Mouse (Mus musculus): ENCODE results near the gene Lsm2. TPM values are rescaled to one million over a fixed set of nuclear protein-coding genes. Genes with fewer than 3 reads are reported as not detected.
"Not testable (repeated sequence)": the region's sequence is repeated elsewhere in the genome, so short reads cannot be mapped to it uniquely, and the experiment has no call there.

Gene Lsm2
- 226 and 238 TPM in 2 replicates for polyA plus RNA-seq (2016; fragmentation: Nextera tagmentation; extraction: Ambion mirVana)

- H3K4me2 ChIP-seq = peak within 1 kb of the TSS; percentile 88
- H3K9ac ChIP-seq = peak within 1 kb of the TSS; percentile 90
- H3K27me3 ChIP-seq = no peaks in the 10 kb centered on the region
- WGBS = under 1% methylated on average over 58 of the region's 58 CpGs
- peak within 1 kb of the TSS; percentile 90 for H3K4me3 ChIP-seq (replicated peaks)
- H3K27ac ChIP-seq = peak within 1 kb of the TSS; percentile 98
- ATAC-seq (ENCODE audit: low FRiP score) = peak; percentile 94
- H3K4me1 ChIP-seq = peaks cover 28% of the 10 kb centered on the region
- no peaks in the 10 kb centered on the region for H3K9me3 ChIP-seq
- H3K36me3 ChIP-seq (replicated peaks) = peaks cover 21% of the 10 kb centered on the region
These were observed at the start of gene Lsm2 for GRCm38 (mm10) chr17:34981690-34982180. Gene Lsm2, plus strand, starts transcription at chr17:34981862.

- Histone ChIP-seq H3K9ac (peak overlapping the region; percentile 90; the same call in 1 of the 2 replicates), H3K36me3 (replicated peaks) (peaks cover 11% of the 10 kb centered on the region), H3K4me2 (peak overlapping the region; percentile 97), H3K4me3 (replicated peaks) (peak overlapping the region; percentile 75), H3K27me3 (no peaks in the 10 kb centered on the region), H3K9me3 (no peaks in the 10 kb centered on the region), H3K4me1 (peaks cover 11% of the 10 kb centered on the region), H3K27ac (no peak overlapping the region)
- 92% methylated on average over 8 of the region's 8 CpGs for WGBS
- ATAC-seq (ENCODE audit: low FRiP score) = no peak
These were observed 49.4 kb upstream of the Lsm2 start for GRCm38 (mm10) chr17:34932287-34932686.

DNA sequence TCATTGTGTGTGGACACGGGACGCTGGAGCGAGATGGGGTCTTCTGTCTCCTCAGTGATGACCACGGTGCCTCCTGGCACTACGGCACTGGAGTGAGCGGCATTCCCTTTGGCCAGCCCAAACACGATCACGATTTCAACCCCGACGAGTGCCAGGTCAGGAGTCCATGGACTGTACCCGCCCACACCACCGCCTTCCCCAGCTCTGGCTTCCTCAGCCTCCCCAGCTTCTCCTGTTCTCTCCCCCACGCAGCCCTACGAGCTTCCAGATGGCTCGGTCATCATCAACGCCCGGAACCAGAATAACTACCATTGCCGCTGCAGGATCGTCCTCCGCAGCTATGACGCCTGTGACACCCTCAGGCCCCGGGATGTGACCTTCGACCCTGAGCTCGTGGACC is 47.6 kb upstream of the Lsm2 start:
- H3K4me2 ChIP-seq = no peak overlapping the region
- H3K36me3 ChIP-seq (replicated peaks) = peaks cover 11% of the 10 kb centered on the region
- 71% methylated on average over 24 of the region's 24 CpGs for WGBS
- ATAC-seq (ENCODE audit: low FRiP score) = no peak
- H3K4me1 ChIP-seq = peaks cover 11% of the 10 kb centered on the region
- no peaks in the 10 kb centered on the region for H3K27me3 ChIP-seq
- no peaks in the 10 kb centered on the region for H3K9me3 ChIP-seq
- no peak overlapping the region for H3K27ac ChIP-seq
- no peak overlapping the region for H3K4me3 ChIP-seq (replicated peaks)
- no peak overlapping the region for H3K9ac ChIP-seq

DNA sequence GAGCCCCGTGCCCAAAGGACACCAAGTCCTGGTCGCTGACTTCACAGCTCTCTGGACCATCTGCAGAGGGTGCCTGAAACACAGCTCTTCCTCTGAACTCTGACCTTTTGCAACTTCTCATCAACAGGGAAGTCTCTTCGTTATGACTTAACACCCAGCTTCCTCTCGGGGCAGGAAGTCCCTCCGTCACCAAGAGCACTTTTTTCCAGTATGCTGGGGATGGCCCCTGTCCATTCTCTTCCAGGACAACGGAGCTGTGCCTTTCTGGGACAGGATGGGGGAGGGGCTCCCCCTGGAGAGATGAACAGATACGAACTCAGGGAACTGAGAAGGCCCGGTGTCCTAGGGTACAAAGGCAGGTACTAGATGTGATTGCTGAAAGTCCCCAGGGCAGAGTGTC is 46.8 kb upstream of the Lsm2 start:
- Histone ChIP-seq H3K9me3 (no peaks in the 10 kb centered on the region), H3K27ac (no peak overlapping the region), H3K4me1 (peaks cover 11% of the 10 kb centered on the region), H3K9ac (no peak overlapping the region), H3K4me2 (no peak overlapping the region), H3K27me3 (no peaks in the 10 kb centered on the region), H3K4me3 (replicated peaks) (no peak overlapping the region), H3K36me3 (replicated peaks) (peaks cover 11% of the 10 kb centered on the region)
- 60% methylated on average over 8 of the region's 8 CpGs for WGBS
- ATAC-seq (ENCODE audit: low FRiP score) = no peak

- H3K4me2 ChIP-seq = no peak overlapping the region
- WGBS = 91% methylated on average over 6 of the region's 6 CpGs
These were observed 43.6 kb upstream of the Lsm2 start for GRCm38 (mm10) chr17:34937960-34938505.

DNA sequence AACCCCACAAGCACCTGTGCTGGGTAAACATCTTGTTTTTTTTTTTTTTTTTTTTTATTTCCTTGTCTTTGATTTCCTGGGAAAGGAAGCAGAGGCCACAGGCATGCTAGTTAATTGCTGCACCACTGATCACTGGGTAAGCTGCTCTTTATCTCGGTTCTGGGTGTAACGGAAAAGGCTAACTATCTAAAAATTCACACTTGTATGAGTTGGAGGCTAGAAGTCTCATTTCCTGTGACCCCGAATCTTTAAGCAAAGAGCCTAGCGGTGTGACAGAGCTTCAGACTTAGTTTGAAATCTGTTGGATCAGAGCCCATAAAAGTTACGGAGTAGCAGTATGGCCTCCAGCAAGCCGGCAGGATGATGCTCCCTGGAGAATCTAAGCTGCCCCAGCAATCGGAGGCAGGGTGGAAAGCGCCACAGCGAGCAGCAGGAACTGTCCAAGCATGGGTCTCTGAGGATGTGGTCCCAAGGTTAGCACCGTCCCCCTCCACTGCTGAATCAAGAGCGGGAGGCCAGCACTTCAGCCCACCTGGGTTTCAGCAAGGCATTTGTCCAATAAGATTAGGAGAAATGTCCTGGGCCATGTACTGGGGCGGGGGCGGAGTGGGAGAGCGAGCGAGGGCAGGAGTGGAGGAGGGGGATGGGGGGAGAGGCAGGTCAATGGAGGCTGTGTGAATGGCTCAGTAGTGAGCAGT is 40.2 kb upstream of the Lsm2 start:
- Histone ChIP-seq H3K36me3 (replicated peaks) (no peaks in the 10 kb centered on the region; the same call in 1 of the 2 replicates), H3K4me1 (peaks cover 7% of the 10 kb centered on the region), H3K9ac (peak overlapping the region; percentile 30), H3K4me2 (peak overlapping the region; percentile 45), H3K27me3 (no peaks in the 10 kb centered on the region), H3K27ac (0 out of 2 replicates have a peak overlapping the region, but pooled peaks have one; percentile 44), H3K4me3 (replicated peaks) (peak overlapping the region; percentile 27), H3K9me3 (no peaks in the 10 kb centered on the region)
- no peak for ATAC-seq (ENCODE audit: low FRiP score)
- WGBS = 8% methylated on average over 15 of the region's 15 CpGs

More at GRCm38 (mm10) chr17:34937960-34938505, 43.6 kb upstream of the Lsm2 start:
- Histone ChIP-seq H3K4me3 (replicated peaks) (no peak overlapping the region), H3K36me3 (replicated peaks) (peaks cover 11% of the 10 kb centered on the region), H3K9me3 (no peaks in the 10 kb centered on the region), H3K9ac (no peak overlapping the region), H3K27ac (no peak overlapping the region), H3K4me1 (peaks cover 7% of the 10 kb centered on the region), H3K27me3 (no peaks in the 10 kb centered on the region)
- no peak for ATAC-seq (ENCODE audit: low FRiP score)

DNA sequence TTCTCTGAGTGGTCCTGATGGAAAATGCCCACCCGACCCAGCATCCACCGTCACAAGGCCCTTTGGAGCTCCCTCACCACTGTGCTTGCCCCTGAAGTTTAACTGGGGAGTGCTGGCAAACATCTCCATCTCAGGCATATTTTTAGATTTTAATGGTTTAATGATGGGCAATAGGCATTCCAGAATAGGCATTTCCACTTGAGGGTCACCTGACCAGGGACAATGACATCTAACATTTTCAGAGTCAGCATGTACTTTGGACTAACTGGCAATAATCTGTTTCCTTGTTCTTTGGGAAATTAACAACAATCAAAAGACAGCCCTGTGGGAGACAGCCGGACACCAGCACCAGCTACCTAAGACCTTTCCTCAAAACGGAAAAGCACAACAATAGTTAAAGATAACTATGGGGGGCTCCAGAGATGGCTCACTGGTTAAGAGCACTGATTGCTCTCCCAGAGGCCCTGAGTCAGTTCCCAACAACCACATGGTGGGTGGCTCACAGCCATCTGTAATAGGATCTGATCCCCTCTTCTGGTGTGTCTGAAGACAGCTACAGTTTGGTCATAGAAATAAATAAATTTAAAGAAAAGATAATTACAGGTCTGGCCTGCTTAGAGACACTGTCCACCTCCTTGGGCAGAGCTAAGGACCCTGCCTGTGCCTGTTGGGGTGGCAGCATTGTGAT is 38.4 kb upstream of the Lsm2 start:
- Histone ChIP-seq H3K36me3 (replicated peaks) (no peaks in the 10 kb centered on the region), H3K27me3 (no peaks in the 10 kb centered on the region), H3K9me3 (no peaks in the 10 kb centered on the region), H3K9ac (no peak overlapping the region), H3K4me2 (no peak overlapping the region), H3K4me1 (peaks cover 7% of the 10 kb centered on the region), H3K27ac (no peak overlapping the region), H3K4me3 (replicated peaks) (no peak overlapping the region)
- ATAC-seq (ENCODE audit: low FRiP score) = no peak
- WGBS = 86% methylated on average over 4 of the region's 4 CpGs

GRCm38 (mm10) chr17:34944362-34944761 is 37.3 kb upstream of the Lsm2 start:
- no peaks in the 10 kb centered on the region for H3K27me3 ChIP-seq
- no peak overlapping the region for H3K4me2 ChIP-seq
- H3K27ac ChIP-seq = no peak overlapping the region
- H3K36me3 ChIP-seq (replicated peaks) = peaks cover 1% of the 10 kb centered on the region
- no peak overlapping the region for H3K4me3 ChIP-seq (replicated peaks)
- peaks cover 7% of the 10 kb centered on the region for H3K4me1 ChIP-seq
- H3K9ac ChIP-seq = no peak overlapping the region
- no peak for ATAC-seq (ENCODE audit: low FRiP score)
- no peaks in the 10 kb centered on the region for H3K9me3 ChIP-seq

DNA sequence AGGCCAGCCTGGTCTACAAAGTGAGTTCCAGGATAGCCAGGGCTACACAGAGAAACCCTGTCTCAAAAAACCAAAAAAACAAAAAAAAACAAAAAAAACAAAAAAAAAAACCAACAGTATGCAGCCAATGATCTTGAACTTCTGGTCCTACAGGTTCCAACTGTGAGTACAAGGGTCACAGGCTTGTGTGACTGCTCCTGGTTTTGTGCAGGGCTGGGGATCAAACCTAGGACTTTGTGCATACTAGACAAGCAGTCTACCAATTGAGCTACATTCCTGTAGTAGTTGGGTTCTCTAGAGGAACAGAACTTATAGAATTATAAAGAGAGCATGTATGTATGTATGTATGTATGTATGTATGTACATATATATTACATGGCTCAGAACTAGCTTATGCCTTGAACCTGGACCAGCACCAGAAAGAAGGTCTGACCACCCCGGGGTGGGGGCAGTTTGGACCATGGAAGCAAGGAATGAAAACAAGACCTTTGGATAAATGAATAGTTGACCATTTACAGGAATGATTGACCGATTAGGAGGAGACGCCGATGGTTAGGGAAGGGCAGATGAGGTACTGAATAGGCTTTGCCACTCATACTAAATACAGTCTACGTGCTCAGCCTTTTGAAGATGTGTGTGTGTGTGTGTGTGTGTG is 35.0 kb upstream of the Lsm2 start:
- WGBS = 90% methylated on average over 5 of the region's 5 CpGs
- no peaks in the 10 kb centered on the region for H3K9me3 ChIP-seq
- no peak overlapping the region for H3K4me2 ChIP-seq
- peaks cover 18% of the 10 kb centered on the region for H3K4me1 ChIP-seq
- H3K9ac ChIP-seq = no peak overlapping the region
- no peak for ATAC-seq (ENCODE audit: low FRiP score)
- no peaks in the 10 kb centered on the region for H3K27me3 ChIP-seq
- H3K4me3 ChIP-seq (replicated peaks) = no peak overlapping the region
- H3K36me3 ChIP-seq (replicated peaks) = peaks cover 18% of the 10 kb centered on the region
- no peak overlapping the region for H3K27ac ChIP-seq

DNA sequence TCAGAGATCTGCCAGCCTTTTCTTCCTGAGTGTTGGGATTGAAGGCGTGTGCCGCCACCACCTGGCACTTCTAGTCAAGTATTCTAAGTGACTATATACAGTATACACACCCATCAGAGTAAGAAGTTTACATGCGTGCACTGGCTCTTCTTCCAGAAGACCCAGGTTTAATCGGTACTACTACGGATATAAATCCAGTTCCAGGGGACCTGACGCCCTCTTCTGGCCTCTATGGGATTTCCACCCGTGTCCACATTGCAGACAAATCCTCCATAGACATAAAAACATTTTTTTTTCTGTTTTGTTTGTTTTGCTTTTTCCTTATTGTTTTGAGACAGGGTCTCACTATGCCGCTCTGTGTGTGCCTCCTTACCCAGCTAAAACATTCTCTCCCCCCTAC is 34.1 kb upstream of the Lsm2 start:
- WGBS = 27% methylated on average over 8 of the region's 8 CpGs
- ATAC-seq (ENCODE audit: low FRiP score) = no peak

GRCm38 (mm10) chr17:34948721-34949552 is 32.7 kb upstream of the Lsm2 start:
- not testable (repeated sequence) for H3K27me3 ChIP-seq; H3K4me3 ChIP-seq (replicated peaks); H3K4me2 ChIP-seq; ATAC-seq (ENCODE audit: low FRiP score); H3K9me3 ChIP-seq; H3K9ac ChIP-seq
- Histone ChIP-seq H3K27ac (0 out of 2 replicates have a peak overlapping the region, but pooled peaks have one; percentile 56), H3K36me3 (replicated peaks) (peaks cover 18% of the 10 kb centered on the region), H3K4me1 (peaks cover 14% of the 10 kb centered on the region)
- WGBS = 66% methylated on average over 9 of the region's 9 CpGs

More for the DNA sequence above, 34.1 kb upstream of the Lsm2 start:
- H3K9ac ChIP-seq = no peak overlapping the region
- no peaks in the 10 kb centered on the region for H3K9me3 ChIP-seq
- no peak overlapping the region for H3K4me3 ChIP-seq (replicated peaks)
- H3K27ac ChIP-seq = no peak overlapping the region
- peaks cover 14% of the 10 kb centered on the region for H3K4me1 ChIP-seq
- peaks cover 18% of the 10 kb centered on the region for H3K36me3 ChIP-seq (replicated peaks)
- no peak overlapping the region for H3K4me2 ChIP-seq
- no peaks in the 10 kb centered on the region for H3K27me3 ChIP-seq
